Mouse (Mus musculus) liver, postnatal 0 days (tissue): ENCODE data around the gene Kiss1.

Experiments used
- CTCF ChIP-seq: sonication (generic); IDR thresholded peaks from 2 replicates; pipeline ENCODE4 v1.5.1; 2016; ENCODE audit warnings: antibody characterized with exemption, low read depth
- EP300 ChIP-seq: IDR thresholded peaks from 2 replicates; pipeline ENCODE4 v1.6.1; 2016; ENCODE audit warnings: antibody characterized with exemption, low read depth, mild to moderate bottlenecking

DNA sequence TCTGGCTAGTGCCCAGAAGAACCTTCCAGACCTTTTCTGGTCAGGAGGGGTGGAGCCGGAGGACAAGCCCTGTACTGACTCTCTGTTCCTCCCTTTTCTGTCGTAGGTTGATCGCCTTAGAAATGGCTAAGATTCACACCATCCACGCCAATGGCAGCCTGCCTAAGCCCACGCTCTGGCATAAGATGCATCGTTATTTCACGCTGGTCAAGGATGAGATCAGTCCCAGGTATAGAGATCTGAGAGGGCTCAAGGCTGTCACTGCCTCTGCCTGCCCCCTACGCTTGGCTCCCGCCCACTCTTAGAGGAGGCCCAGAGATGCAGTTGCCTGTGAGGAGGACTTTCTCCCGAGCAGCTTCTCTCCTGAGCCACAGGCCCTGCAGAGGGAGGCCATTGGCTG, 47.0 kb downstream of the Kiss1 start:
- no peak for TF ChIP-seq CTCF
- TF ChIP-seq EP300, result no peak
